Comparison of ENCODE assay signal across 8 mouse cellular contexts in genomic region chr8:71477196-71477845, GRCm38 (mm10). TPM values are rescaled to one million over a fixed set of nuclear protein-coding genes. Genes with fewer than 3 reads are reported as not detected.
DNase-seq lines count a peak whose midpoint lies in the region; ATAC-seq and TF ChIP-seq lines count a peak whose summit lies in the region.

No protein-coding gene starts in this region.

- intact Hi-C loops in gastrocnemius, adult 2 months (cut with DNase I): no loop called here

- peak overlapping the region; percentile 77 for H3K4me2 ChIP-seq in hindbrain, embryonic 12.5 days (replicated peaks)

- H3K9me3 ChIP-seq in hindbrain, embryonic 12.5 days (replicated peaks): no peaks in the 10 kb centered on the region
- no peaks in the 10 kb centered on the region for H3K9me3 ChIP-seq in midbrain, embryonic 10.5 days (replicated peaks)

- peak overlapping the region; percentile 82 for H3K4me3 ChIP-seq in gastrocnemius, adult 2 months
- peak overlapping the region; percentile 54 for H3K4me3 ChIP-seq in hindbrain, embryonic 12.5 days
- H3K4me3 ChIP-seq in midbrain, embryonic 10.5 days: peak overlapping the region; percentile 69

- H3K36me3 ChIP-seq in hindbrain, embryonic 12.5 days: peaks cover 74% of the 10 kb centered on the region
- H3K36me3 ChIP-seq in midbrain, embryonic 10.5 days: peaks cover 77% of the 10 kb centered on the region

- H3K4me1 ChIP-seq in hindbrain, embryonic 12.5 days: peaks cover 27% of the 10 kb centered on the region
- H3K4me1 ChIP-seq in midbrain, embryonic 10.5 days: peaks cover 44% of the 10 kb centered on the region

- peak overlapping the region; percentile 92 for H3K27ac ChIP-seq in gastrocnemius, adult 2 months
- peak overlapping the region; percentile 90 for H3K27ac ChIP-seq in hindbrain, embryonic 12.5 days
- peak overlapping the region; percentile 88 for H3K27ac ChIP-seq in midbrain, embryonic 10.5 days (replicated peaks)

- peak overlapping the region; percentile 74; the same call in 1 of the 2 replicates for H3K9ac ChIP-seq in hindbrain, embryonic 12.5 days

- no peak; the same call in 1 of the 2 replicates for ATAC-seq in hindbrain, embryonic 12.5 days (ENCODE audit: low FRiP score)

- 35% methylated on average over 14 of the region's 14 CpGs for WGBS in hindbrain, embryonic 12.5 days
- WGBS in midbrain, embryonic 10.5 days: 37% methylated on average over 14 of the region's 14 CpGs

- DNase-seq in gastrocnemius, adult 2 months: no peak
- no peak for DNase-seq in gastrocnemius, adult 18-20 months (ENCODE audit: low spot score)
- DNase-seq in A20 (ENCODE audit: low read depth, low spot score): peak; percentile 88
- peak; percentile 80 to 87 for DNase-seq in cerebellum, postnatal 10 days
- peak; percentile 50 for DNase-seq in midbrain, embryonic 10.5 days (ENCODE audit: low spot score)
- DNase-seq in frontal cortex, postnatal 10 days (ENCODE audit: low spot score in 2 of 2): no peak
- no peak for DNase-seq in testis, postnatal 10 days (ENCODE audit: low spot score)

- TF ChIP-seq CTCF in gastrocnemius, adult 2 months (IDR thresholded peaks at IDR 0.05): peak; percentile 42

- peaks cover 13% of the 10 kb centered on the region; the same call in 1 of the 2 replicates for H3K27me3 ChIP-seq in hindbrain, embryonic 12.5 days
- H3K27me3 ChIP-seq in midbrain, embryonic 10.5 days (ENCODE audit: low read depth, poor library complexity, severe bottlenecking): peaks cover 51% of the 10 kb centered on the region

RNA-seq across cellular contexts. Expression of gene Dda1, which starts 8.3 kb away (rescaled TPM):
- 10 to 100 TPM; 26.8 to 31.1 TPM for total RNA-seq in gastrocnemius, adult 2 months (2021)
- total RNA-seq in gastrocnemius, adult 18-20 months (2021): 10 to 100 TPM; 28.4 to 31.7 TPM
- 155 and 161 TPM in 2 replicates for polyA plus RNA-seq in hindbrain, embryonic 12.5 days (2016; fragmentation: Nextera tagmentation; extraction: Ambion mirVana)
- 131 and 141 TPM in 2 replicates for polyA plus RNA-seq in midbrain, embryonic 10.5 days (2016; fragmentation: Nextera tagmentation; extraction: Ambion mirVana)

RNA-seq across cellular contexts. Expression of gene Ano8, which starts 8.4 kb away (rescaled TPM):
- 10 to 100 TPM; 16.0 to 17.0 TPM for total RNA-seq in gastrocnemius, adult 2 months (2021)
- total RNA-seq in gastrocnemius, adult 18-20 months (2021): 10 to 100 TPM; 14.6 to 16.0 TPM
- 18.0 and 19.6 TPM in 2 replicates for polyA plus RNA-seq in hindbrain, embryonic 12.5 days (2016; fragmentation: Nextera tagmentation; extraction: Ambion mirVana)
- 3.0 and 3.4 TPM in 2 replicates for polyA plus RNA-seq in midbrain, embryonic 10.5 days (2016; fragmentation: Nextera tagmentation; extraction: Ambion mirVana)

RNA-seq across cellular contexts. Expression of gene Gtpbp3, which starts 10.6 kb away (rescaled TPM):
- 10 to 100 TPM; 10.1 to 10.7 TPM for total RNA-seq in gastrocnemius, adult 2 months (2021)
- 10 to 100 TPM; 10.0 to 10.5 TPM for total RNA-seq in gastrocnemius, adult 18-20 months (2021)
- 15.3 and 16.5 TPM in 2 replicates for polyA plus RNA-seq in hindbrain, embryonic 12.5 days (2016; fragmentation: Nextera tagmentation; extraction: Ambion mirVana)
- polyA plus RNA-seq in midbrain, embryonic 10.5 days (2016; fragmentation: Nextera tagmentation; extraction: Ambion mirVana): 20.0 and 21.8 TPM in 2 replicates

RNA-seq across cellular contexts. Expression of gene Mrpl34, which starts 12.6 kb away (rescaled TPM):
- 10 to 100 TPM; 59.1 to 84.3 TPM for total RNA-seq in gastrocnemius, adult 2 months (2021)
- total RNA-seq in gastrocnemius, adult 18-20 months (2021): 10 to 100 TPM; 65.5 to 71.4 TPM
- polyA plus RNA-seq in hindbrain, embryonic 12.5 days (2016; fragmentation: Nextera tagmentation; extraction: Ambion mirVana): 194 and 214 TPM in 2 replicates
- polyA plus RNA-seq in midbrain, embryonic 10.5 days (2016; fragmentation: Nextera tagmentation; extraction: Ambion mirVana): 230 and 238 TPM in 2 replicates

RNA-seq across cellular contexts. Expression of gene Abhd8, which starts 13.9 kb away (rescaled TPM):
- 10 to 100 TPM; 22.5 to 24.9 TPM for total RNA-seq in gastrocnemius, adult 2 months (2021)
- 10 to 100 TPM; 22.4 to 28.0 TPM for total RNA-seq in gastrocnemius, adult 18-20 months (2021)
- 107 and 108 TPM in 2 replicates for polyA plus RNA-seq in hindbrain, embryonic 12.5 days (2016; fragmentation: Nextera tagmentation; extraction: Ambion mirVana)
- polyA plus RNA-seq in midbrain, embryonic 10.5 days (2016; fragmentation: Nextera tagmentation; extraction: Ambion mirVana): 75.0 and 78.3 TPM in 2 replicates

Comparison
In these comparisons a context has a peak if more than half of its experiments do, and no peak if none do; other contexts are left out.
1. DNase-seq: peak in A20 (single experiment), cerebellum, postnatal 10 days (2 of 2) and midbrain, embryonic 10.5 days (single experiment); none in gastrocnemius, adult 2 months (single experiment), gastrocnemius, adult 18-20 months (single experiment), frontal cortex, postnatal 10 days (0 of 2) and testis, postnatal 10 days (single experiment).
2. Peak in every context shown above with its lines, with median percentiles within 50 percentile points of each other: H3K27ac ChIP-seq and H3K4me3 ChIP-seq.